In genomic region chr5:20544374-20544773, GRCm38 (mm10) we compare ENCODE assay signal across 19 mouse cellular contexts.
A peak's percentile ranks its signal among the peaks of the same experiment; 100 is the strongest.
DNase-seq lines count a peak whose midpoint lies in the region; ATAC-seq and TF ChIP-seq lines count a peak whose summit lies in the region.
"Had no signal": no experiment of that assay in that cellular context is flagged by ENCODE, and none has a peak within 500 bp of the region (broad histone marks: within the 10 kb centered on the region; RNA-seq: fewer than 3 reads in every experiment).

No protein-coding gene starts in this region.

- no peak for DNase-seq in forebrain, embryonic 11.5 days (ENCODE audit: low spot score)
- DNase-seq in midbrain, embryonic 11.5 days (ENCODE audit: low spot score, missing footprints) = peak; percentile 72
- no peak for DNase-seq in midbrain, embryonic 10.5 days (ENCODE audit: low spot score)
- DNase-seq in mesoderm, embryonic 11.5 days (ENCODE audit: low read depth, low spot score) = peak; percentile 52
- DNase-seq in cerebellum, postnatal 25 days = no peak
- no peak for DNase-seq in lung, adult 2 months
- no peak for DNase-seq in gastrocnemius, postnatal 25 days
- DNase-seq: cerebellum, postnatal 36 days; heart, postnatal 36 days; kidney, postnatal 10 days; layer of hippocampus, adult 9-11 months; lung, postnatal 14 days had no signal

- 36% methylated on average over 5 of the region's 5 CpGs for WGBS in forebrain, embryonic 13.5 days
- 53% methylated on average over 5 of the region's 5 CpGs for WGBS in forebrain, embryonic 11.5 days
- WGBS in midbrain, embryonic 11.5 days = 40% methylated on average over 5 of the region's 5 CpGs
- 60% methylated on average over 5 of the region's 5 CpGs for WGBS in midbrain, embryonic 10.5 days
- WGBS in lung, adult 2 months = 65% methylated on average over 5 of the region's 5 CpGs

- H3K27ac ChIP-seq in forebrain, embryonic 13.5 days = no peak overlapping the region
- H3K27ac ChIP-seq in forebrain, embryonic 11.5 days (ENCODE audit: low read depth, low read length) = no peak overlapping the region
- H3K27ac ChIP-seq in midbrain, embryonic 11.5 days (ENCODE audit: low read depth, low read length) = no peak overlapping the region
- no peak overlapping the region for H3K27ac ChIP-seq in midbrain, embryonic 10.5 days (replicated peaks)
- H3K27ac ChIP-seq: heart, embryonic 13.5 days; intestine, embryonic 15.5 days; limb, embryonic 12.5 days; liver, embryonic 15.5 days had no signal

- H3K36me3 ChIP-seq in forebrain, embryonic 13.5 days (ENCODE audit: poor library complexity, severe bottlenecking) = no peaks in the 10 kb centered on the region
- no peaks in the 10 kb centered on the region for H3K36me3 ChIP-seq in forebrain, embryonic 11.5 days (ENCODE audit: control insufficient read depth, insufficient read depth, low read length)
- no peaks in the 10 kb centered on the region for H3K36me3 ChIP-seq in midbrain, embryonic 11.5 days (ENCODE audit: control insufficient read depth, insufficient read depth, low read length)
- no peaks in the 10 kb centered on the region for H3K36me3 ChIP-seq in midbrain, embryonic 10.5 days
- H3K36me3 ChIP-seq: heart, embryonic 13.5 days; intestine, embryonic 15.5 days; limb, embryonic 12.5 days; liver, embryonic 15.5 days had no signal

- H3K4me2 ChIP-seq in forebrain, embryonic 13.5 days = no peak overlapping the region
- H3K4me2 ChIP-seq in forebrain, embryonic 11.5 days (ENCODE audit: low read depth, low read length, severe bottlenecking) = no peak overlapping the region
- no peak overlapping the region for H3K4me2 ChIP-seq in midbrain, embryonic 11.5 days
- H3K4me2 ChIP-seq: heart, embryonic 13.5 days; intestine, embryonic 15.5 days; limb, embryonic 12.5 days; liver, embryonic 15.5 days had no signal

- no peak overlapping the region for H3K4me3 ChIP-seq in forebrain, embryonic 13.5 days
- H3K4me3 ChIP-seq in forebrain, embryonic 11.5 days (ENCODE audit: low read depth, low read length) = no peak overlapping the region
- no peak overlapping the region for H3K4me3 ChIP-seq in midbrain, embryonic 11.5 days (ENCODE audit: low read depth, low read length)
- no peak overlapping the region for H3K4me3 ChIP-seq in midbrain, embryonic 10.5 days
- no peak overlapping the region for H3K4me3 ChIP-seq in lung, adult 2 months (replicated peaks; ENCODE audit: extremely low read depth, low read depth, low read length)
- H3K4me3 ChIP-seq: heart, embryonic 13.5 days; intestine, embryonic 15.5 days; limb, embryonic 12.5 days; liver, embryonic 15.5 days; megakaryocyte, embryonic 14.5 days had no signal

- no peak for TF ChIP-seq CTCF in lung, adult 2 months (IDR thresholded peaks at IDR 0.05; ENCODE audit: insufficient read depth, low read length)

- H3K27me3 ChIP-seq in forebrain, embryonic 13.5 days = no peaks in the 10 kb centered on the region
- H3K27me3 ChIP-seq in forebrain, embryonic 11.5 days (ENCODE audit: control insufficient read depth, insufficient read depth, low read length) = no peaks in the 10 kb centered on the region
- no peaks in the 10 kb centered on the region for H3K27me3 ChIP-seq in midbrain, embryonic 11.5 days (ENCODE audit: control insufficient read depth, insufficient read depth, low read length)
- no peaks in the 10 kb centered on the region for H3K27me3 ChIP-seq in midbrain, embryonic 10.5 days (ENCODE audit: low read depth, poor library complexity, severe bottlenecking)
- H3K27me3 ChIP-seq: CH12.LX; heart, embryonic 13.5 days; intestine, embryonic 15.5 days; limb, embryonic 12.5 days; liver, embryonic 15.5 days; megakaryocyte, embryonic 14.5 days had no signal

- no peak overlapping the region for H3K9ac ChIP-seq in forebrain, embryonic 13.5 days
- H3K9ac ChIP-seq in forebrain, embryonic 11.5 days (ENCODE audit: low read length) = no peak overlapping the region
- H3K9ac ChIP-seq in midbrain, embryonic 11.5 days (ENCODE audit: low read length) = no peak overlapping the region
- H3K9ac ChIP-seq: heart, embryonic 13.5 days; intestine, embryonic 15.5 days; limb, embryonic 12.5 days; liver, embryonic 15.5 days had no signal

- H3K9me3 ChIP-seq in forebrain, embryonic 13.5 days (replicated peaks) = no peaks in the 10 kb centered on the region
- no peaks in the 10 kb centered on the region for H3K9me3 ChIP-seq in forebrain, embryonic 11.5 days (ENCODE audit: control insufficient read depth, low read length)
- H3K9me3 ChIP-seq in midbrain, embryonic 11.5 days (ENCODE audit: control insufficient read depth, low read length) = no peaks in the 10 kb centered on the region
- no peaks in the 10 kb centered on the region for H3K9me3 ChIP-seq in midbrain, embryonic 10.5 days (replicated peaks)
- H3K9me3 ChIP-seq: heart, embryonic 13.5 days; intestine, embryonic 15.5 days; limb, embryonic 12.5 days; liver, embryonic 15.5 days; megakaryocyte, embryonic 14.5 days had no signal

- no peak for TF ChIP-seq POLR2A in lung, adult 2 months (IDR thresholded peaks at IDR 0.05; ENCODE audit: borderline replicate concordance, extremely low read depth, low read depth, low read length)

- no peaks in the 10 kb centered on the region for H3K4me1 ChIP-seq in forebrain, embryonic 13.5 days
- no peaks in the 10 kb centered on the region for H3K4me1 ChIP-seq in forebrain, embryonic 11.5 days (replicated peaks; ENCODE audit: control insufficient read depth, insufficient read depth, low read length)
- no peaks in the 10 kb centered on the region for H3K4me1 ChIP-seq in midbrain, embryonic 11.5 days (ENCODE audit: control insufficient read depth, insufficient read depth, low read length)
- H3K4me1 ChIP-seq in midbrain, embryonic 10.5 days = peaks cover 10% of the 10 kb centered on the region
- H3K4me1 ChIP-seq in lung, adult 2 months (ENCODE audit: control insufficient read depth, insufficient read depth, low read length) = no peaks in the 10 kb centered on the region
- H3K4me1 ChIP-seq: heart, embryonic 13.5 days; intestine, embryonic 15.5 days; limb, embryonic 12.5 days; liver, embryonic 15.5 days; megakaryocyte, embryonic 14.5 days had no signal

- ATAC-seq in forebrain, embryonic 13.5 days = peak; percentile 51; the same call in 1 of the 2 replicates
- no peak for ATAC-seq in forebrain, embryonic 11.5 days (replicated peaks; ENCODE audit: low FRiP score)
- 0 out of 2 replicates have a peak, but pooled peaks have one; percentile 50 for ATAC-seq in midbrain, embryonic 11.5 days (ENCODE audit: low FRiP score)
- ATAC-seq: intestine, embryonic 15.5 days had no signal

Comparison
In these comparisons a context has a peak if more than half of its experiments do, and no peak if none do; other contexts are left out.
1. DNase-seq: peak in midbrain, embryonic 11.5 days (single experiment) and mesoderm, embryonic 11.5 days (single experiment); none in forebrain, embryonic 11.5 days (single experiment), midbrain, embryonic 10.5 days (single experiment), cerebellum, postnatal 25 days (0 of 2), lung, adult 2 months (single experiment) and gastrocnemius, postnatal 25 days (single experiment).